Mouse (Mus musculus) embryonic facial prominence, embryonic 11.5 days (tissue): ENCODE data around the gene Hspa1a. TPM values are rescaled to one million over a fixed set of nuclear protein-coding genes. Genes with fewer than 3 reads are reported as not detected.
A peak's percentile ranks its signal among the peaks of the same experiment; 100 is the strongest.
"Not testable (repeated sequence)": the region's sequence is repeated elsewhere in the genome, so short reads cannot be mapped to it uniquely, and the experiment has no call there.

Source experiments
- ATAC-seq: fragments of 200-750 bp; cut with Nextera tagmentation; replicated peaks from 2 replicates; pipeline ENCODE4 v1.8.0; 2017; ENCODE audit warnings: low read depth; ENCODE audit not compliant: insufficient number of reproducible peaks, low FRiP score, low TSS enrichment
- DNase-seq: peaks from one replicate; pipeline ENCODE4 v3.0.0-alpha.2; 2015; ENCODE audit warnings: low spot score
- H3K27ac ChIP-seq: fragments of 300-500 bp; sonication (generic); replicated peaks from 2 replicates; pipeline ENCODE4 v1.5.1; 2014; ENCODE audit warnings: mild to moderate bottlenecking, low read depth, low read length, control low read depth
- H3K27me3 ChIP-seq: fragments of 300-500 bp; sonication (generic); 2 replicates; pipeline ENCODE4 v1.6.1; 2014; ENCODE audit warnings: mild to moderate bottlenecking, low read length, moderate library complexity, mixed read lengths; ENCODE audit not compliant: control insufficient read depth, insufficient read depth
- H3K36me3 ChIP-seq: fragments of 300-500 bp; sonication (generic); replicated peaks from 2 replicates; pipeline ENCODE4 v1.6.1; 2014; ENCODE audit warnings: low read depth, mild to moderate bottlenecking, low read length, moderate library complexity, mixed read lengths; ENCODE audit not compliant: control insufficient read depth, insufficient read depth
- H3K4me1 ChIP-seq: fragments of 300-500 bp; sonication (generic); 2 replicates; pipeline ENCODE4 v1.6.1; 2014; ENCODE audit warnings: low read length, mixed read lengths; ENCODE audit not compliant: control insufficient read depth, insufficient read depth
- H3K4me2 ChIP-seq: fragments of 300-500 bp; sonication (generic); 2 replicates; pipeline ENCODE4 v1.6.1; 2014; ENCODE audit warnings: low read depth, mild to moderate bottlenecking, control low read depth, low read length, moderate library complexity
- H3K4me3 ChIP-seq: fragments of 300-500 bp; sonication (generic); 2 replicates; pipeline ENCODE4 v1.5.1; 2014; ENCODE audit warnings: low read depth, low read length, control low read depth
- H3K9ac ChIP-seq: fragments of 300-500 bp; sonication (generic); replicated peaks from 2 replicates; pipeline ENCODE4 v1.6.1; 2014; ENCODE audit warnings: mild to moderate bottlenecking, control low read depth, low read length
- H3K9me3 ChIP-seq: fragments of 300-500 bp; sonication (generic); replicated peaks from 2 replicates; pipeline ENCODE4 v1.6.1; 2016; ENCODE audit warnings: mild to moderate bottlenecking, low read length, inconsistent platforms, mixed read lengths; ENCODE audit not compliant: control insufficient read depth
- WGBS: fragments of 180-500 bp; shearing (Covaris S2); extraction: QIAGEN DNeasy Blood & Tissue Kit; methylation state at CpG from one replicate; pipeline ENCODE4 v1.1.7; 2014; 5-methylcytosine and 5-hydroxymethylcytosine counted together
- polyA plus RNA-seq: library from polyadenylated mRNA; unstranded; fragments of >200 nt; fragmentation: Nextera tagmentation; extraction: Ambion mirVana; gene quantifications from 2 replicates; pipeline ENCODE4 v1.2.1, GENCODE M21; 2014

The Hspa1a gene
- polyA plus RNA-seq, 1 experiment from 2014 or later, result 1.7 TPM

DNA sequence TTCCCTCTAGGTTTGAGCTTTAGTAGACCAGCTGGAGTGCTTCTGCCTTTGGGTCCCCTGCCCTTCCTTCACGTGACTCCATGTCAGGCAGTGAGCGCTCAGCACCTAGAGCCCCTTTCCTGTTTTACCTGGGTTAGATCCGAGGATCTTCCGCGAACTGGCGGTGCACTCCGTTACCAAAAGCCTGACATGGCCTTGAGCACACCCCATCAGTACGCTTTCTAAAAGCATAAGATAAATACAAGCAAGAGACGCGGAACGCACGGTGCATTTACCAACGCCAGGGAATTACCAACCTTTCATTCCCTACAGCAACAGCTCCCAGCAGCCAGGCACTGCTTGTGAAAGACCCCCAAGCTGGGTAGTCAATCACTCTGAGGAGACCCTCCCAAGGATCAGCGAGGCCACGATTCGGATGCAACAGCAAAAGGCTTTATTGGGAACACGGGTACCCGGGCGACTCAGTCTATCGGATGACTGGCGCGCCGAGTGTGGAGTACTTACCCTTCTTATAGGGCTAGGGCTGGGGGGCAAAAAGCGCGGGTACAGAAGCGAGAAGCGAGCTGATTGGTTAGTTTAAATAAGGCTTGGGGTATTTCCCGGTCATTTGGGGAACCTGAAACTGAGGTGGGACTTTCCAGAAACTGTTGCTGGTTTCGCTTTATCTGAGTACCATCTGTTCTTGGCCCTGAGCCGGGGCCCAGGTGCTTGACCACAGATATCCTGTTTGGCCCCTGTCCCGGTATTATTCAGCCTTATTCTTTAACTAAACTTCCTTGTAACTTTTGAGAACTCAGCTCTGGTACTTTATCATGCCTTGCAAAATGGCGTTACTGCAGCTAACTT, 28.1 kb upstream of the Hspa1a start:
- not testable (repeated sequence) for ATAC-seq, H3K36me3 ChIP-seq, H3K9me3 ChIP-seq, H3K4me1 ChIP-seq, H3K27me3 ChIP-seq
- Histone ChIP-seq H3K27ac (peak overlapping the region; percentile 96), H3K9ac (peak overlapping the region; percentile 98), H3K4me3 (peak overlapping the region; percentile 89), H3K4me2 (peak overlapping the region; percentile 98)
- 27% methylated on average over 29 of the region's 32 CpGs for WGBS
- DNase-seq, result peak; percentile 30

DNA sequence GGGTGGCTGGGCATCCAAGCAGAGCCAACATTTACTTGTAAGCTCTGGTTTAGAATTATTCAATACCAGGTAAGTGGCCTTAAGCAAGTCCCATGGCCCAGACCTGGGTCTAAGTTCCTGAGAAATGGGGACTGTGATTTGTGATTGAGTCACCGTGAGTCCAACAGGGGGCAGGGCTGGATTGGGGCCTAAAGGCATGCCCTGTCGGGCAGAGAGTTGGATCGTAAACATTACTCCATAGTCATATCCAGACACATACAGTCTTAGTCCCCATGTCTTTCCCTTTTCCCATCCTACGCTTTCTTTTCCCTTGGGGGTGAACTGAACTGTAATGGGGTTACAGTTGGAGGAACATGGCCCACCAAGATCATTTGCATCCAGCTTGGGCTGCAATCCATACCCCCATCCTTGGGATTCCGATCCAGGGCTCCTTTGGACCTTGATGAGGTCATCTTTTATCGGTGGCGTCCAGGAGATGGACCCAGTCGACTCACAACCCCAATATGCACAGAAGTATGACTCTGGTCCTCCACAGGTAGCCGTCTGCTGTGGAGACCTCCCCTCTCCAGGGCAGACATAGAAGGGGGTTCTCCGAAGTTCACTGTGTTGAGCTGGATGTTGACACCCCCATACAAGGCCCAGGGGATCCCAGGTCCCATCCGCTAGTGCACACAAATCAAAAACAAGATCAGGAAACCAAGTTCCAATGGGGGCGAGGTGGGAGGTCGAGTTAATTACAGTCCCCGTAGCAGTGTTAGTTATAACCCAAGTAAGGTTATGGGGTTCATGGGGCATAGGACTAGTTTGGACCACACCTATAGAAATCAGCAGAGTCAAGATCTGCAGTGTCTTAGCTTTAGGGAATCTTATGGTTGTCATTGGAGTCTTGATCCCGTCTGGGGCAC, 26.8 kb upstream of the Hspa1a start:
- Histone ChIP-seq H3K36me3 (no peaks in the 10 kb centered on the region), H3K4me3 (no peak overlapping the region), H3K9me3 (no peaks in the 10 kb centered on the region), H3K27me3 (no peaks in the 10 kb centered on the region), H3K4me2 (no peak overlapping the region; the same call in 1 of the 2 replicates), H3K27ac (no peak overlapping the region), H3K9ac (no peak overlapping the region), H3K4me1 (peaks cover 3% of the 10 kb centered on the region; the same call in 1 of the 2 replicates)
- ATAC-seq, result no peak
- WGBS, result 92% methylated on average over 15 of the region's 15 CpGs
- no peak for DNase-seq

DNA sequence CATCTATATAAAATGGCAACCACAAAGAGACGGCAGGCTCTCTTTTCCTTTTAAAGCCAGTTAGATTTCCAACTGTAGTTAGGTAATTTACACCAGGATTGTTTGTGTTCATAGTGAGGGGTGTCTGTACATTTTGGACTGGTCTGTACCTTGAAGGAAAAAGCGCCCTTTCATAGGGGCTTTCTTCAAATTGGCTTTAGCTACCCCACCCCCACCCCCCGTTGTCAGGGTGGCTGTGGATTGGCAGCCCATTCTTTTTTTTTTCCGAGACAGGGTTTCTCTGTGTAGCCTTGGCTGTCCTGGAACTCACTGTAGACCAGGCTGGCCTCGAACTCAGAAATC, 25.2 kb upstream of the Hspa1a start:
- Histone ChIP-seq H3K4me3 (no peak overlapping the region), H3K9me3 (no peaks in the 10 kb centered on the region), H3K4me2 (no peak overlapping the region), H3K27ac (no peak overlapping the region), H3K27me3 (no peaks in the 10 kb centered on the region), H3K4me1 (no peaks in the 10 kb centered on the region; the same call in 1 of the 2 replicates), H3K36me3 (no peaks in the 10 kb centered on the region), H3K9ac (no peak overlapping the region; the same call in 1 of the 2 replicates)
- ATAC-seq, result no peak
- WGBS, result 82% methylated on average over 5 of the region's 5 CpGs
- no peak for DNase-seq

DNA sequence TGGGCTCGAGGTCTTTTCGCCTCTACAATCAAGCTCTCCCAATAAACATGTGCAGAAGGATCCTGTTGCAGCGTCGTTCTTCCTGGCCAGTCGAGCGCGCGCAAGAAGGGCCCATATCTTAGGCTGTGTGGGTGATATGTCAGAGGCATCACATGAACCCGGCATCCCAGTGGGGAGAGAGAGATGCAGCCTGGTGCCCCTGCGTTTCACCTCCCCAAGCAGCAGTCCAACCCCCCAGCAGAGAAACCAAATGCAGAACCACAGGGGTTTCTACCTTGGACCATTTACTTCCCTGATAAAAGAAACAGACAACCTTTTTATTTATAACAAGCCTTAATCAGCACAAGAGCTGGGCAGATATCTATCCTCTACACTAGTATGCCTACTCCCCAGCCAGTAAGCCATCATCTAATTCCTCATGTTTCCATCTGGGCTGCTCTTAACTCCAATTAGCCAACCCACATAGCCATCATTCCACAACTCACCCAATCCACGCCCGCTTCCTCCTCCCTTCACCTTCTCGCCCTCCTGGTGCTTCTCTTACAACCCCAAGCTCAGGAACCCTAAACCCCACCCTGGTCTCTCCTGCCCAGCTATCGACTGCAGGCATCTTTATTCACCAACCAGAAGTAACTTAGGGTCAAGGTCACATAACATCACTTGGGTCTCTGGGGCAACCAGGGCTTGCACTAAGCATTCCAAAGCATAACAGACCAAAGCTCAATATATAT, 24.6 kb upstream of the Hspa1a start:
- H3K36me3 ChIP-seq, result no peaks in the 10 kb centered on the region

DNA sequence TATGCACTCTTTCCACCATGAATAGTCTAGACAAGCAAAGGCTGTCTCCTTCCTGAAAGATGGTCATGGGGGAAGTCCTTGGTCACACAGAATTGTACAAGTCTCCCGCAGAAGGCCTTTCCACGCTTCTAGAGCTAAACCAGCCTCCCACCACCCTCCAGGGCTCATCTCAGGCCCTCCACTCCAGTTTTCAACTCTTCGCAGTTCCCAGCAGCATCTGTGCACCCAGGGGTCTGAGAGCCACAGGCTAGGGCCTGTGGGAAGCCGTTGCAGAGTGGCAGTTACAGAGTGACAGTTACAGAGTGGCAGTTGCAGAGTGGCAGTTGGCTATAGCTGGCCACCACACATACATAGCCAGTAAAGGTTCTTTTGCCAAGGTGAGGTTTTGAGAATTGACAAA, 24.0 kb upstream of the Hspa1a start:
- DNase-seq, H3K4me3 ChIP-seq, H3K36me3 ChIP-seq, H3K27me3 ChIP-seq, H3K4me2 ChIP-seq, ATAC-seq, H3K9me3 ChIP-seq, H3K27ac ChIP-seq, H3K4me1 ChIP-seq, H3K9ac ChIP-seq: not testable (repeated sequence)
- WGBS, result 97% methylated on average over 4 of the region's 4 CpGs

More for the DNA sequence above, 24.6 kb upstream of the Hspa1a start:
- 89% methylated on average over 12 of the region's 14 CpGs for WGBS
- H3K4me1 ChIP-seq, result no peaks in the 10 kb centered on the region; the same call in 1 of the 2 replicates
- no peak overlapping the region for H3K4me2 ChIP-seq
- H3K4me3 ChIP-seq, result no peak overlapping the region
- H3K9ac ChIP-seq, result peak overlapping the region; percentile 22; the same call in 1 of the 2 replicates
- DNase-seq, result no peak
- ATAC-seq, result no peak
- no peak overlapping the region for H3K27ac ChIP-seq
- no peaks in the 10 kb centered on the region for H3K27me3 ChIP-seq
- no peaks in the 10 kb centered on the region for H3K9me3 ChIP-seq

DNA sequence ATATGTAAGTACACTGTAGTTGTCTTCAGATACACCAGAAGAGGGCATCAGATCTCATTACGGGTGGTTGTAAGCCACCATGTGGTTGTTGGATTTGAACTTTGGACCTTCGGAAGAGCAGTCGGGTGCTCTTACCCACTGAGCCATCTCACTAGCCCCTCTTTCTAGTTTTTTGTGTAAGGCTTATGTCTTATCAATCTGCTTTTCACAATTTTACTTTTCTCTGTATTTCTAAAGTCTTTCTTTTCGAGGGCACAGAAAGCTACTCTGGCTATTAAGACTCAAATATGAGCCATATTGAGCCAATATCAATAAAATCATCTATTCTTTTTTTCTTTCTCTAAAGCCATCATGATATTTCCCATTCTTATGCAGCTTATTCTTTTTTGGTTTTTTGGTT, 23.2 kb upstream of the Hspa1a start:
- WGBS, result 90% methylated on average over 4 of the region's 4 CpGs

DNA sequence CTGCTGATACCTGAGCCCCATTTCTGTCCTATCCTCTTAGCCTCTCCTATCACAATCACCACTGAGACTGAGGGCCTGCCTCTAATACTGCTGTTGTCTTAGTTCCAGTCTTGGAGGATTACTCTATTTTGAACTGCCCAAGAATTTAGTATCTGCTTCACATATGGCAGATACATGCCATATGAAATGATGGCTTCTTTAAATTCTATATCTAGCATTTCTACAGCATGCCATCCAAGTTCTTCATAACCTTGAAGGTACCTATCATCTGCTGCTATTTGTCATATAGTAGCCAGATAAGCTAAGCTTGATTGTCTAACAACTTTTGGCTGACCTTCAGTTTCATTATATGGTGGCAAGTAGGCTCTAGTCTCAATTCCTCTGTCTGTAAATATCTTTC, 22.8 kb upstream of the Hspa1a start:
- no peak for ATAC-seq
- Histone ChIP-seq H3K4me3 (no peak overlapping the region), H3K4me2 (no peak overlapping the region), H3K9me3 (no peaks in the 10 kb centered on the region), H3K36me3 (no peaks in the 10 kb centered on the region), H3K27ac (no peak overlapping the region), H3K4me1 (no peaks in the 10 kb centered on the region; the same call in 1 of the 2 replicates), H3K9ac (no peak overlapping the region), H3K27me3 (no peaks in the 10 kb centered on the region)
- DNase-seq, result no peak

More for the DNA sequence above, 23.2 kb upstream of the Hspa1a start:
- not testable (repeated sequence) for H3K4me1 ChIP-seq, H3K9ac ChIP-seq, DNase-seq, H3K27me3 ChIP-seq, ATAC-seq, H3K4me3 ChIP-seq, H3K4me2 ChIP-seq, H3K27ac ChIP-seq, H3K9me3 ChIP-seq, H3K36me3 ChIP-seq
